Mouse (Mus musculus) ES-E14 (cell line): ENCODE data around the gene Mpp2.

Experiments used
- CHD2 ChIP-seq: IDR thresholded peaks from 2 replicates; pipeline ENCODE4 v1.6.1; 2014; ENCODE audit warnings: mild to moderate bottlenecking, low read depth, low read length, inconsistent platforms
- MAFK ChIP-seq: IDR thresholded peaks from 2 replicates; pipeline ENCODE4 v1.6.1; 2014; ENCODE audit warnings: mild to moderate bottlenecking, low read depth, low read length, inconsistent platforms; ENCODE audit not compliant: insufficient read depth

DNA sequence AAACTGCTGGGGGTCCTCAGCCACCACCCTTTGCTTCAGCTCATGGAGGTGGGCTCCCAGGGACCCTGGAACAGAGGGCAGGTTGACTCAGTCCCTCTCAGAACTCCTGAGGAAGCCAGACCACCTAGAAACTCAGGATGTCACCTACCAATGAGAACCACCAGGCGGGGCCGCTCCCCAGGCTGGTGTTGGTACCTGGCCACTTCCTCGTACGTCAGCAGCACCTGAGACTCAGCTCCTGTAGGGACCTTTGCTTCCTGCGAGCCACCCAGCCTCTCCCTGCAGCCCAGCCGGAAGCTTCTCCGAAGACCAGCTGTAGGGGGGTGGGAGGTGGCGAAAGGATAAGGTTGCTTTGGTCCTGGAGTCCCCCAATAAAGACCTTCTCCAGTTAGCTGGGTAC is 79.9 kb downstream of the Mpp2 start:
- TF ChIP-seq MAFK (no peak), CHD2 (no peak)
